Mouse (Mus musculus) lung, embryonic 14.5 days (tissue): Measurements from ENCODE around the gene Rere. TPM values are rescaled to one million over a fixed set of nuclear protein-coding genes. Genes with fewer than 3 reads are reported as not detected.
"Not testable (repeated sequence)": the region's sequence is repeated elsewhere in the genome, so short reads cannot be mapped to it uniquely, and the experiment has no call there.

Experiments
- ATAC-seq: fragments of 200-750 bp; cut with Nextera tagmentation; 2 replicates; pipeline ENCODE4 v1.8.0; 2017; ENCODE audit warnings: mild to moderate bottlenecking, moderate TSS enrichment, moderate library complexity; ENCODE audit not compliant: insufficient read depth
- DNase-seq: peaks from one replicate; pipeline ENCODE4 v3.0.0-alpha.2; 2015
- H3K27ac ChIP-seq: fragments of 300-500 bp; sonication (generic); 2 replicates; pipeline ENCODE4 v1.5.1; 2014; ENCODE audit warnings: low read depth, mild to moderate bottlenecking, moderate library complexity
- H3K27me3 ChIP-seq: fragments of 300-500 bp; sonication (generic); 2 replicates; pipeline ENCODE4 v1.6.1; 2014; ENCODE audit warnings: low read length, control low read depth; ENCODE audit not compliant: insufficient read depth
- H3K36me3 ChIP-seq: fragments of 300-500 bp; sonication (generic); 2 replicates; pipeline ENCODE4 v1.6.1; 2014; ENCODE audit warnings: control low read depth; ENCODE audit not compliant: insufficient read depth
- H3K4me1 ChIP-seq: fragments of 300-500 bp; sonication (generic); 2 replicates; pipeline ENCODE4 v1.6.1; 2014; ENCODE audit warnings: antibody characterized with exemption, control low read depth; ENCODE audit not compliant: insufficient read depth
- H3K4me2 ChIP-seq: fragments of 300-500 bp; sonication (generic); 2 replicates; pipeline ENCODE4 v1.6.1; 2014; ENCODE audit warnings: mild to moderate bottlenecking
- H3K4me3 ChIP-seq: fragments of 300-500 bp; sonication (generic); 2 replicates; pipeline ENCODE4 v1.5.1; 2014; ENCODE audit warnings: low read depth, low read length
- H3K9ac ChIP-seq: fragments of 300-500 bp; sonication (generic); 2 replicates; pipeline ENCODE4 v1.6.1; 2014
- H3K9me3 ChIP-seq: fragments of 300-500 bp; sonication (generic); 2 replicates; pipeline ENCODE4 v1.6.1; 2016; ENCODE audit warnings: low read depth, low read length, control low read depth
- CTCF ChIP-seq: IDR thresholded peaks from 2 replicates; pipeline ENCODE4 v1.5.1; 2016; ENCODE audit warnings: antibody characterized with exemption, low read depth
- WGBS: fragments of 180-500 bp; shearing (Covaris S2); extraction: QIAGEN DNeasy Blood & Tissue Kit; methylation state at CpG from one replicate; pipeline ENCODE4 v1.1.7; 2014; 5-methylcytosine and 5-hydroxymethylcytosine counted together
- polyA plus RNA-seq: library from polyadenylated mRNA; unstranded; fragments of >200 nt; fragmentation: Nextera tagmentation; extraction: Ambion mirVana; gene quantifications from 2 replicates; pipeline ENCODE4 v1.2.1, GENCODE M21; 2014

Rere gene
- polyA plus RNA-seq, 1 experiment from 2014 or later: 41.5 TPM

GRCm38 (mm10) chr4:150275531-150275930 is 5.9 kb upstream of the Rere start:
- peaks cover 6% of the 10 kb centered on the region; the same call in 1 of the 2 replicates for H3K4me1 ChIP-seq
- WGBS: 76% methylated on average over 5 of the region's 5 CpGs
- no peaks in the 10 kb centered on the region for H3K9me3 ChIP-seq
- H3K27me3 ChIP-seq: no peaks in the 10 kb centered on the region
- no peak overlapping the region for H3K4me2 ChIP-seq
- no peak for ATAC-seq
- no peaks in the 10 kb centered on the region for H3K36me3 ChIP-seq
- H3K4me3 ChIP-seq: no peak overlapping the region
- H3K9ac ChIP-seq: no peak overlapping the region
- no peak for TF ChIP-seq CTCF
- H3K27ac ChIP-seq: no peak overlapping the region
- DNase-seq: no peak

GRCm38 (mm10) chr4:150279336-150279735 is 2.1 kb upstream of the Rere start:
- ATAC-seq, H3K4me3 ChIP-seq, H3K36me3 ChIP-seq, H3K9ac ChIP-seq, DNase-seq, H3K4me1 ChIP-seq, H3K27me3 ChIP-seq, H3K9me3 ChIP-seq, H3K4me2 ChIP-seq, H3K27ac ChIP-seq: not testable (repeated sequence)
- WGBS: 87% methylated on average over 5 of the region's 7 CpGs

DNA sequence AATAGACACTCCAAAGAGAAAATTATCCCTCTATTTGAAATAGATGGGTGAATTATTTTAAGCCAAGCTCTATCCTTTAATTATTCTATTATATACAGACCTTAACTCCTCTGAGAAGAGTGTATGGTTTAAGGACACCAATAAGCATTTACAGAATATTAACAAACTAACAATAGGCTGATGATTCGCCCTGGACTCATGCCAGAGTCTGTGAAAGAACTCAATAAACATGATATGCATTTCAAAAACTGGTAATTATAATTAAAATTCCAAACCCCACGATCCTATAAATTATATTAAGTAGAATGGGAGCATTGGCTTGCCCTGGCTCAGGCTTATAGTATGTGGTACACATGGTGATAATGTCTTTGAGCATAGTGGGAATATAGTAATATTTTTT is 1.4 kb upstream of the Rere start:
- ATAC-seq (no peak), DNase-seq (peak; percentile 62)
- Histone ChIP-seq H3K27ac (no peak overlapping the region), H3K4me3 (no peak overlapping the region), H3K36me3 (no peaks in the 10 kb centered on the region), H3K4me2 (peak overlapping the region; percentile 62; the same call in 1 of the 2 replicates), H3K9ac (no peak overlapping the region), H3K27me3 (no peaks in the 10 kb centered on the region), H3K4me1 (0 out of 2 replicates have a peak, but pooled peaks cover 3% of the 10 kb centered on the region), H3K9me3 (no peaks in the 10 kb centered on the region)
- no peak for TF ChIP-seq CTCF
- 39% methylated on average over 2 of the region's 2 CpGs for WGBS

- Histone ChIP-seq H3K4me2 (peak overlapping the region; percentile 62), H3K36me3 (no peaks in the 10 kb centered on the region), H3K4me3 (peak overlapping the region; percentile 99), H3K27ac (peak overlapping the region; percentile 99), H3K4me1 (0 out of 2 replicates have a peak, but pooled peaks cover 4% of the 10 kb centered on the region), H3K27me3 (no peaks in the 10 kb centered on the region), H3K9ac (no peak overlapping the region), H3K9me3 (no peaks in the 10 kb centered on the region)
- ATAC-seq (no peak), DNase-seq (peak; percentile 48)
- WGBS: 38% methylated on average over 4 of the region's 4 CpGs
- TF ChIP-seq CTCF: no peak
Observed at GRCm38 (mm10) chr4:150280459-150280858, 987 bp upstream of the Rere start.

GRCm38 (mm10) chr4:150281891-150282630 is 615 bp downstream of the Rere start:
- Histone ChIP-seq H3K27me3 (no peaks in the 10 kb centered on the region), H3K36me3 (no peaks in the 10 kb centered on the region), H3K9me3 (no peaks in the 10 kb centered on the region), H3K4me1 (0 out of 2 replicates have a peak, but pooled peaks cover 6% of the 10 kb centered on the region), H3K27ac (peak overlapping the region; percentile 94), H3K9ac (peak overlapping the region; percentile 98), H3K4me2 (peak overlapping the region; percentile 79), H3K4me3 (peak overlapping the region; percentile 99)
- peak; percentile 49 for DNase-seq
- no peak for TF ChIP-seq CTCF
- ATAC-seq: peak; percentile 18; the same call in 1 of the 2 replicates
- WGBS: under 1% methylated on average over 48 of the region's 50 CpGs

- ATAC-seq (no peak), DNase-seq (no peak)
- H3K4me1 ChIP-seq: 0 out of 2 replicates have a peak, but pooled peaks cover 6% of the 10 kb centered on the region
- H3K27me3 ChIP-seq: no peaks in the 10 kb centered on the region
- H3K9me3 ChIP-seq: no peaks in the 10 kb centered on the region
- peak overlapping the region; percentile 98 for H3K9ac ChIP-seq
- peak overlapping the region; percentile 99 for H3K4me3 ChIP-seq
- peak overlapping the region; percentile 94; the same call in 1 of the 2 replicates for H3K27ac ChIP-seq
- no peaks in the 10 kb centered on the region for H3K36me3 ChIP-seq
- peak overlapping the region; percentile 79 for H3K4me2 ChIP-seq
- no peak for TF ChIP-seq CTCF
- WGBS: 11% methylated on average over 5 of the region's 5 CpGs
Observed at GRCm38 (mm10) chr4:150282631-150283334, 1.3 kb downstream of the Rere start.

DNA sequence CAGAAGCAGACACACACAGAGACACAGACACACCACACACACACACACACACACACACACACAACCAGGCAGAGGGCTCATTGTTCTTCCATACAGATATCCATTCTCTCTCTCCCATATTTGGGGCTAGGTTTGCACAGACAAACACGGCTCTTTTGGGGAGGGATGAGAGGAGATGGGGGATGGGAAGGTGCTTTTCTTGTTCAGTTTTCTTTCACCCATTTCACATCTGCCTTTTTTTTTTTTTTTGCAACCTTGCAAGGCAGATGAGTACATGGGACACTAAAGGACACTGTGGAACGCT is 1.8 kb downstream of the Rere start:
- TF ChIP-seq CTCF: no peak
- no peaks in the 10 kb centered on the region for H3K36me3 ChIP-seq
- ATAC-seq (no peak), DNase-seq (peak; percentile 16)
- H3K27me3 ChIP-seq: no peaks in the 10 kb centered on the region
- peak overlapping the region; percentile 79 for H3K4me2 ChIP-seq
- peak overlapping the region; percentile 31; the same call in 1 of the 2 replicates for H3K27ac ChIP-seq
- 8% methylated on average over 2 of the region's 2 CpGs for WGBS
- peak overlapping the region; percentile 99 for H3K4me3 ChIP-seq
- H3K4me1 ChIP-seq: 0 out of 2 replicates have a peak, but pooled peaks cover 6% of the 10 kb centered on the region
- peak overlapping the region; percentile 98 for H3K9ac ChIP-seq
- H3K9me3 ChIP-seq: no peaks in the 10 kb centered on the region
